Mouse (Mus musculus) megakaryocyte-erythroid progenitor cell, adult 5-6 weeks (primary cell): ENCODE measurements around the gene Ang6. TPM values are rescaled to one million over a fixed set of nuclear protein-coding genes. Genes with fewer than 3 reads are reported as not detected.
"Not testable (repeated sequence)": the region's sequence is repeated elsewhere in the genome, so short reads cannot be mapped to it uniquely, and the experiment has no call there.

ENCODE experiments used
- ATAC-seq: replicated peaks from 2 replicates; pipeline ENCODE4 v1.8.0; 2016; ENCODE audit warnings: mild to moderate bottlenecking, inconsistent platforms; ENCODE audit not compliant: severe bottlenecking, poor library complexity, low FRiP score, low TSS enrichment
- total RNA-seq, 2 experiments: library from RNA; stranded (forward) in 1 of 2; stranded (reverse) in 1 of 2; fragments of 200-1000, 215-1000 nt in 1 of 2; fragments of >200 nt in 1 of 2; fragmentation: Nextera tagmentation in 1 of 2; gene quantifications; 2 replicates each; pipeline ENCODE4 v1.2.3; 2014 to 2017

Ang6 gene
- total RNA-seq (2014; fragmentation: Nextera tagmentation) (not detected in 2 replicates), total RNA-seq (2017) (not detected in 2 replicates)

DNA sequence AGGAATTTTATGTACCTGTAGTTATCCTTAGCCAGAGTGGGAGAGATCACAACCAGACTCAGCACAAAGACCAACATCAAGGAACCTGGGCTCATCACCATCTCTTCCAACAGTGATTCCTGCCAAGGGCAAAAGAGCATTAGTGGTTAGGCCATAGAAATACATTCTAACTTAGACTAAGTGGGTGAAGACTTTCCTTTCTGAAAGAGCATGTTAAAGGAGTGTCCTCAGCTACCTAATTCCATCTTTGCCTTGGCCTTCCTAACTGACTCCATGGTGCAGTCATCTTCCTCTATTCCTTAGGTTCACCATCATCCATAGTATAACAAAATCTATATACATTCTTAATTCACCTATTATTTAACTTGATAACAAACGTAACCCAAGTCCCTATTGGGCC is at the start of gene Ang6:
Ang6 (minus strand) TSS at position 101 of the 400 bp plus-strand sequence.
- ATAC-seq: no peak; the same call in 1 of the 2 replicates

DNA sequence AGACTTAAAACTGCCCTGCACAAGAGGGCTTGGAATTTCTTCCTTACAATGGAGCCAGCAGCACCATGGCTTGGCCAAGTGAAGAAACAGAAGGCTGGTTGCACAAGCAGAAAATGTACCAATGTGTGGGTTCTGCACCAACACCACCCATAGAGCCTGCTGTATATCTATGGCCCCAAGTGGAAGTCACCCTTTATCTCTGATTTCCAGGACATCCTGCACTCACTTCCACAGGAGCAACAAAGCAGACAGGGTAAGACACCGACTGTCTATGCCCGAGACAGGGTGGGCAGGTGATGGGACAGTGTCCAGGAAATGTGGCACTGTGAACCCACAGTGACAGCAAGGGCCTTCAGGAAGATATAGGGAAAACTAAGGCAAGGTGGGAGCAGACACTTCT is 44.5 kb upstream of the Ang6 start:
- not testable (repeated sequence) for ATAC-seq

DNA sequence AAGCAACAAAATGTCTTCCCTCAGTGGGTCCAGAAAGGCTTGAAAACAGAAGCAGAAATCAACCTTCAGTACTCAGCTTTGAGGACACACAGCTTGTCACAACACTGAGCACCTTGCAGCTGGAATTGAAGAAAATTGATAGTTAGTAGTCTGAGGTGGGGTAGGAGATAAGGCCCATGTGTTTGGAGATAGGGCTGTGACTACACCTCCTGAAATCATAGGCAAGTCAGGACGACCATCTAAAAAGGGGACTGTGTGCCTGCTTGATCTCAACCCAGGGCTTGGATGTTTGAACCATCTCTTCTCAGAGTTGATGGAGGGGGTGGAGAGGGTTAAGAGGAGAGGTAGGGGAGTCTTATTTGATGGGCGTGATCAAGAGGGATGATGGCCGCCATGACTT is 29.8 kb upstream of the Ang6 start:
- not testable (repeated sequence) for ATAC-seq

DNA sequence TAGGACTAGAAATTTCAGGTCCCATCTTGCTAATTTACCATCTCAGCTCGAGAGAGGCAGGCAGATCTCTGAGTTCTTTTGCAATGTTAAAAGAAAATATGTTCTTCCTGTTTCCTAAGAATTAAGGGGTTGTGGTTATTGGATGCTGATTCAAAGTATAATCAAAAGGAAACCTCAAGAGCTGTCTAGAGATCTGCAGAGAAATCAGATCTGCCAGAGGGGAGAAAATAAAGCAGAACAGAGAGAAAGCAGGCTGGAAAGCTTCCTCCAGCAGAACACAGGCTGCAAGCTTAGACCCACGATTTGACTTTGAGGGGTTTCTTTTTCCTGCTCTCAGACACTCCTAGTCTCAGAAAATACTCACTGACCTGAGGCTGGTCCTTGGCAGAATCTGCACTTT is 7.6 kb upstream of the Ang6 start:
- ATAC-seq: not testable (repeated sequence)

DNA sequence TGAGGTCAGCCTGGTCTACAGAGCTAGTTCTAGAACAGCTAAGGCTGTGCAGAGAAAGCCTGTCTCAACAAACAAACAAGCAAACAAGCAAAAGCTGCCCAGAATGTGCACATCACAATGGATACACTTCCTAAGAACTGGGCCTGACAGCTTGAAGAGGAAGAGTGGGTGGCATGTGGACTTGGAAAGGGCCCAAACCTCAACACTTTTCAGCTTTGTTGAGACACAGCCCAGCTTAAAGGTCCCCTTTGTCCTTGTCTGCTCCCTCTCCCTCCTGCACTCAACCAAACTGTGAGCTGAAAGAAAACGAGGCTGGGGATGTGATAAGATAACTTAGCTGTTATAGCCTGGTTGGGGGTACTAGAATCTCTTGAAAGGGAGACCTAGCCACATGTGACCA is 6.0 kb upstream of the Ang6 start:
- not testable (repeated sequence) for ATAC-seq

DNA sequence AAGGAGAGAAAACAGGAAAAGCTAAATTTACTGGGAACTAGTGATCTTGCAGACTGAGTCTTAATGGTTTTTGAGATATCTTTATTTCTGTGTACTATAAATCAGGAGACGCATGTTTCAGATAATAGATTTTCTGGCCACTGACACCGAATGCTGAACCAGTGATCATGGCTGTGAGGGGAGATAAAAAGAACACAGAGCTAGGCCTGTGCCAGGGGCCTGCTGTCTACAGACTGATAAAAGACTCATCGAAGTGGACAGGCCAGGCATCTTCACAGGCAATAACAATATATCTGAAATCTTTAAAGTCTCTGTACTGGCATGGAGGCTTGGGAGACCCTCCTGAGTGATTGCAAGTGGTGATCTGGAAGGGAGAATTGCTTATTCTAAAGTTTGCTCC is 469 bp downstream of the Ang6 start:
- ATAC-seq: peak; percentile 83

DNA sequence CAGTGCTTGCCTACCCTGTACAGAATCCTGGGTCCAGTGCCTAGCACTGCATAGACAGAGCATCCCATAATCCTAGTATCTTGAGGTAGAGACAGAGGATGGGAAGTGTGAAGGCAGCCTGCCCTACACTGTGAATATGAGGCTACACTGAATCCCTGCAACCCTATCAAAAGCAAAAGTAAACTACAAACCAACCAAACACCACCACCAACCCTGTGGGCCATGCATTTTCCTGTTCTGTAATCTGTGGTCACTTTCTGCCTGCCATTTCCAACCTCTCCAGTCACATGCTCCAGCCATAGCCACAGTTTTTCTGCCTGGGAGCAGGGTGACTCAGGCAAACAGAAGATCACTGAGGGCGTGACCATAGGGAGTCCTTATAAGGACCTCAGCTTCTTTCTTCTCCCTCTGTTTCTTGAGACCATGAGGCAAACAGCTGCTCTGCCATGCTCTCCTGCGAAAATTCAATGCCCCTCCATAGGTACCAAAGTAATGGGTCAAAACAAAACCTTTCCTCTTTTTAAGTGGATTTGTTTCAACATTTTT is 3.5 kb downstream of the Ang6 start:
- not testable (repeated sequence) for ATAC-seq

DNA sequence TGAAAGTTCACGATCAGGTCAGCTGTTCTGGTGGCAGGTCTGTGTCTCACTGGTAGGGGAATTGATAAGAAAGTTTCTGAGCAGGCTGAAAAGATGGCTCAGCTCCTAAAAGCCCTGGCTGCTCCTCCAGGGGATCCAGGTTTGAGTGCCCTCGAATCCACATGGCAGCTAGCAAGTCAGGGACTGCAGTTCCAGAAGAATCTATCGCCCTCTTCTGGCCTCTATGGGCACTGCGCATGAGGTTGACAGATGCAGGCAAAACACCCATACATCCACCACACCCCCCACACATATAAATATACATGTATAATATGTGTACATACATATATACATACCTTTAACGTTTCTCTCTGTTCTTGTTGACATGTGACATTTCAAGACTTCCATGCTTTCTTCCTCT is 14.7 kb downstream of the Ang6 start:
- peak; percentile 91 for ATAC-seq

DNA sequence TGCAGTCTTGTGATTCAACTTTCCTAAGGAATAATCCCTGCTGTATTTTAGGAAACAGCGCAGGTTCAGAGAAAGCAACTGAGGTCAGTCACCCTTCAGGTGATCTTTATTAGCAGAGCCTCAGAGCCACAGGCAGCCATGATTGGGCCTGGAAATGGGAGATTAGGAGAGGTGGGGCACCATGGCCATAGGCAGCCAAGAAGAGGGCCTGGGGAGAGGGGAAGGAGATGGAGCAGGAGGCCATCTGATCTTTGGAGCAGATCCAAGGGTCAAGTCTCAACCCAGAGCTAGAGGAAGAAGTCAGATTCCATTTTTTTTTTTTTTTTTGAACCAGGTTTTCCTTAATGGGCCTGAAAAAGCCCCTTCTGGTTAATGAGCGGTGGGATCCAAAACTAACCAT is 15.9 kb downstream of the Ang6 start:
- ATAC-seq: no peak

DNA sequence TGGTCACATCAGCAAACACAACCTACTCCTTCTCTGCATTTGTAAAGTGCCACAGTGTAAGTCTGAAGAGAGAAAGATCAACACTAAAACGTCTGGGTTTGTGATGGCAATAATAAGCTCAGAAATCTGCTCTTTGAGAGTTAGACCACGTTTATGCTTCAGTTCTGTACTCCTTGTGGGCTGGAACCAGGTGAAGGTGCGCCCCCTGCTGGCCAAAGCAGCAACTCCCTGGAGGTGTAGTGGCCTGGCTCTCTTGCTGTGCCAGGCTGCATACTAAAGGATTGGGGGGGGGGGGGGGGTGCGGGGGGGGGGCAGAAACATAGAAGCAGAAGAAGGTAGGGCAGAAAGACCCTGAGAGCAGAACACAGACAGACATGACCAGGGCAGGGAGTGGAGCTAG is 18.2 kb downstream of the Ang6 start:
- peak; percentile 90 for ATAC-seq

DNA sequence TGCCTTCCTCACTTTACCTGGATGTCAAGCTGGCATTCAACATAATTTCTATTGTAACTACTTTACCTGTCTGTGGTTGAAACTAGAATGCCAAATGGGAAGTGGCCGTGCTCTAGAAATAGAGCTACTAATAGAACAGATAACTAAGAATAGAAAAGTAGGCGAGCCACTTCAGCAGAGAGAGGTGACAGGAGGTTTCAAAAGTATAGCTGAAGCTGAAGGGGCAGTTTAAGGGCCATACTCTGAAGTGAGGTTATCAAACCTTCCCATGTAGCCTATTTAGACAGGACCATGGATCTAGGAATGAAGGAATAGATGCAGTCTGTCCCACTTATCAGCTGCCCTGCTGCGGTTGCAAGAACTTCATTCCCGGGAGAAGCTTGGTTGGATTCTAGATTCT is 18.6 kb downstream of the Ang6 start:
- no peak for ATAC-seq

DNA sequence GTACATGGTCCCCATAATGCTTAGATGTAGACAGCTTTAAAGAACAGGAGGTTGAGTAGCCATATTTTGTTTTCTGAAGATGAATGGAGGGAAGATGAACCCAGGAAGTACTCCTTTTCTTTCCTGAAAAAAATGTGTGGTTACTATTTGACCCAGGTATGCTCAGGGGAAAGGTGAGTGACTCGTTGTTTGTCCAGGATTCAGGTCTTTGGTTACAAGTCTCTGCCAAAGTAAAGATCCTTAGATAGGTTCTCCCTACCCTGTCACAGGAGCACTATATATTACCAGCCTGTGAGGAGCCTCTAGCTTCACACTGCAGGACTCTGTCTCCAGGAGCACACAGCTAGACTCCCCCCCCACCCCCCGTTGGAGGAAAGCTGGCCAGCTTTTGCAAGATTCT is 45.3 kb downstream of the Ang6 start, which contains the start of gene Ang5:
Ang5 (plus strand) TSS at position 301 of the 400 bp plus-strand sequence.
- not testable (repeated sequence) for ATAC-seq

DNA sequence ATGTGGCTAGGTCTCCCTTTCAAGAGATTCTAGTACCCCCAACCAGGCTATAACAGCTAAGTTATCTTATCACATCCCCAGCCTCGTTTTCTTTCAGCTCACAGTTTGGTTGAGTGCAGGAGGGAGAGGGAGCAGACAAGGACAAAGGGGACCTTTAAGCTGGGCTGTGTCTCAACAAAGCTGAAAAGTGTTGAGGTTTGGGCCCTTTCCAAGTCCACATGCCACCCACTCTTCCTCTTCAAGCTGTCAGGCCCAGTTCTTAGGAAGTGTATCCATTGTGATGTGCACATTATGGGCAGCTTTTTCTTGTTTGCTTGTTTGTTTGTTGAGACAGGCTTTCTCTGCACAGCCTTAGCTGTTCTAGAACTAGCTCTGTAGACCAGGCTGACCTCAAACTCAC is 47.0 kb downstream of the Ang6 start:
- ATAC-seq: not testable (repeated sequence)

DNA sequence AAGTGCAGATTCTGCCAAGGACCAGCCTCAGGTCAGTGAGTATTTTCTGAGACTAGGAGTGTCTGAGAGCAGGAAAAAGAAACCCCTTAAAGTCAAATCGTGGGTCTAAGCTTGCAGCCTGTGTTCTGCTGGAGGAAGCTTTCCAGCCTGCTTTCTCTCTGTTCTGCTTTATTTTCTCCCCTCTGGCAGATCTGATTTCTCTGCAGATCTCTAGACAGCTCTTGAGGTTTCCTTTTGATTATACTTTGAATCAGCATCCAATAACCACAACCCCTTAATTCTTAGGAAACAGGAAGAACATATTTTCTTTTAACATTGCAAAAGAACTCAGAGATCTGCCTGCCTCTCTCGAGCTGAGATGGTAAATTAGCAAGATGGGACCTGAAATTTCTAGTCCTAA is 48.7 kb downstream of the Ang6 start:
- not testable (repeated sequence) for ATAC-seq

Other genes starting within 250 kb of the Ang6 start
- not detected in 2 replicates for gene Gm8180, start 217.5 kb downstream of the Ang6 start, total RNA-seq (2014; fragmentation: Nextera tagmentation)
- not detected in 2 replicates for gene Gm8180, start 217.5 kb downstream of the Ang6 start, total RNA-seq (2017)
- not detected in 2 replicates for gene Ear1, start 126.8 kb downstream of the Ang6 start, total RNA-seq (2014; fragmentation: Nextera tagmentation)
- gene Ear1, start 126.8 kb downstream of the Ang6 start, total RNA-seq (2017): not detected in 2 replicates
- not detected in 2 replicates for gene Ear10, start 78.7 kb downstream of the Ang6 start, total RNA-seq (2014; fragmentation: Nextera tagmentation)
- gene Ear10, start 78.7 kb downstream of the Ang6 start, total RNA-seq (2017): not detected in 2 replicates
- 9.8 and 13.6 TPM in 2 replicates for gene Gm8113, start 76.9 kb downstream of the Ang6 start, total RNA-seq (2014; fragmentation: Nextera tagmentation)
- gene Gm8113, start 76.9 kb downstream of the Ang6 start, total RNA-seq (2017): 5.1 and 5.2 TPM in 2 replicates
- not detected in 2 replicates for gene Ang5, start 45.2 kb downstream of the Ang6 start, total RNA-seq (2014; fragmentation: Nextera tagmentation)
- gene Ang5, start 45.2 kb downstream of the Ang6 start, total RNA-seq (2017): not detected in 2 replicates
- not detected in 2 replicates for gene Ear2, start 100.4 kb upstream of the Ang6 start, total RNA-seq (2014; fragmentation: Nextera tagmentation)
- 10.2 TPM in 1 of 2 replicates, not detected in the other for gene Ear2, start 100.4 kb upstream of the Ang6 start, total RNA-seq (2017)
- not detected in 2 replicates for gene Gm3327, start 121.6 kb upstream of the Ang6 start, total RNA-seq (2014; fragmentation: Nextera tagmentation)
- gene Gm3327, start 121.6 kb upstream of the Ang6 start, total RNA-seq (2017): not detected in 2 replicates
- gene Gm8212, start 195.4 kb upstream of the Ang6 start, total RNA-seq (2014; fragmentation: Nextera tagmentation): not detected in 2 replicates
- gene Gm8212, start 195.4 kb upstream of the Ang6 start, total RNA-seq (2017): not detected in 2 replicates
- gene 4930503E14Rik, start 211.0 kb upstream of the Ang6 start, total RNA-seq (2014; fragmentation: Nextera tagmentation): not detected in 2 replicates
- not detected in 2 replicates for gene 4930503E14Rik, start 211.0 kb upstream of the Ang6 start, total RNA-seq (2017)